Mouse (Mus musculus): ENCODE data around the gene Dars2. TPM values are rescaled to one million over a fixed set of nuclear protein-coding genes. Genes with fewer than 3 reads are reported as not detected.

Gene Dars2
- total and polyA plus RNA-seq, 3 experiments: 53.1 to 83.6 TPM; not detected in 1

- peaks cover 43% of the 10 kb centered on the region for H3K79me2 ChIP-seq (ENCODE audit: control insufficient read depth, insufficient read depth, low read length, poor library complexity)
- H3K4me3 ChIP-seq (ENCODE audit: control insufficient read depth in 1 of 2, insufficient read depth in 1 of 2, low read depth in 2 of 2, low read length in 2 of 2): peak overlapping the region; percentile 80 to 98
- H3K9me3 ChIP-seq (replicated peaks; ENCODE audit: insufficient read depth, low read length): no peaks in the 10 kb centered on the region
- no peak for DNase-seq (ENCODE audit: low read depth, low spot score)
- H3K36me3 ChIP-seq (ENCODE audit: control insufficient read depth in 1 of 2, insufficient read depth in 2 of 2, low read length in 2 of 2): peaks cover 0 to 22% of the 10 kb centered on the region in 2 experiments; a peak in 3 of 4 replicates
- TF ChIP-seq TBP (IDR thresholded peaks at IDR 0.05; ENCODE audit: low read depth, low read length) (no peak), SIN3A (IDR thresholded peaks at IDR 0.05; ENCODE audit: low read length) (peak; percentile 14; the same call in 1 of the 2 replicates), POLR2AphosphoS2 (IDR thresholded peaks at IDR 0.05; ENCODE audit: low read length) (no peak)
- H3K9ac ChIP-seq (ENCODE audit: control insufficient read depth, low read depth, low read length, poor library complexity, severe bottlenecking): peak overlapping the region; percentile 96
- peak overlapping the region; percentile 82 for H3K27ac ChIP-seq (ENCODE audit: control insufficient read depth, low read depth, low read length)
- peaks cover 0 to 11% of the 10 kb centered on the region in 2 experiments; a peak in 2 of 4 replicates for H3K4me1 ChIP-seq (ENCODE audit: control insufficient read depth in 1 of 2, insufficient read depth in 2 of 2, low read length in 2 of 2)
- no peaks in the 10 kb centered on the region for H3K27me3 ChIP-seq (ENCODE audit: control insufficient read depth in 1 of 2, insufficient read depth in 2 of 2, low read length in 2 of 2)
Measured at GRCm38 (mm10) chr1:161071272-161071620, 788 bp upstream of the Dars2 start.

- no peaks in the 10 kb centered on the region for H3K9me3 ChIP-seq (replicated peaks; ENCODE audit: insufficient read depth, low read length)
Measured at GRCm38 (mm10) chr1:161063351-161063750, 7.1 kb downstream of the Dars2 start.

GRCm38 (mm10) chr1:161057164-161057563, 13.3 kb downstream of the Dars2 start:
- Histone ChIP-seq H3K79me2 (ENCODE audit: control insufficient read depth, insufficient read depth, low read length, poor library complexity) (no peaks in the 10 kb centered on the region), H3K27me3 (ENCODE audit: control insufficient read depth in 1 of 2, insufficient read depth in 2 of 2, low read length in 2 of 2) (no peaks in the 10 kb centered on the region), H3K27ac (ENCODE audit: control insufficient read depth, low read depth, low read length) (no peak overlapping the region), H3K4me1 (ENCODE audit: control insufficient read depth in 1 of 2, insufficient read depth in 2 of 2, low read length in 2 of 2) (peaks cover 0 to 2% of the 10 kb centered on the region in 2 experiments; a peak in 2 of 4 replicates), H3K4me3 (ENCODE audit: control insufficient read depth in 1 of 2, insufficient read depth in 1 of 2, low read depth in 2 of 2, low read length in 2 of 2) (no peak overlapping the region), H3K9me3 (replicated peaks; ENCODE audit: insufficient read depth, low read length) (no peaks in the 10 kb centered on the region), H3K36me3 (ENCODE audit: control insufficient read depth in 1 of 2, insufficient read depth in 2 of 2, low read length in 2 of 2) (peaks cover 5% of the 10 kb centered on the region in 2 experiments), H3K9ac (ENCODE audit: control insufficient read depth, low read depth, low read length, poor library complexity, severe bottlenecking) (no peak overlapping the region)
- no peak for TF ChIP-seq MAX (IDR thresholded peaks at IDR 0.05; ENCODE audit: low read length)
- TF ChIP-seq GATA1 (IDR thresholded peaks at IDR 0.05; ENCODE audit: low read depth, low read length): peak; percentile 74
- peak; percentile 91 for TF ChIP-seq ZNF384 (IDR thresholded peaks at IDR 0.05; ENCODE audit: low read depth, low read length)
- DNase-seq (ENCODE audit: low read depth, low spot score): peak; percentile 39

More at GRCm38 (mm10) chr1:161063351-161063750, 7.1 kb downstream of the Dars2 start:
- Histone ChIP-seq H3K4me3 (ENCODE audit: control insufficient read depth in 1 of 2, insufficient read depth in 1 of 2, low read depth in 2 of 2, low read length in 2 of 2) (no peak overlapping the region), H3K9ac (ENCODE audit: control insufficient read depth, low read depth, low read length, poor library complexity, severe bottlenecking) (no peak overlapping the region), H3K27ac (ENCODE audit: control insufficient read depth, low read depth, low read length) (no peak overlapping the region), H3K79me2 (ENCODE audit: control insufficient read depth, insufficient read depth, low read length, poor library complexity) (no peaks in the 10 kb centered on the region), H3K36me3 (ENCODE audit: control insufficient read depth in 1 of 2, insufficient read depth in 2 of 2, low read length in 2 of 2) (peaks cover under 1 to 1% of the 10 kb centered on the region in 2 experiments; a peak in 3 of 4 replicates), H3K27me3 (ENCODE audit: control insufficient read depth in 1 of 2, insufficient read depth in 2 of 2, low read length in 2 of 2) (no peaks in the 10 kb centered on the region), H3K4me1 (ENCODE audit: control insufficient read depth in 1 of 2, insufficient read depth in 2 of 2, low read length in 2 of 2) (no peaks in the 10 kb centered on the region)
- DNase-seq (ENCODE audit: low read depth, low spot score): no peak
- TF ChIP-seq POLR2AphosphoS2 (IDR thresholded peaks at IDR 0.05; ENCODE audit: low read length) (no peak), SIN3A (IDR thresholded peaks at IDR 0.05; ENCODE audit: low read length) (no peak), JUND (IDR thresholded peaks at IDR 0.05; ENCODE audit: low read depth, low read length) (no peak)

- H3K4me3 ChIP-seq (ENCODE audit: control insufficient read depth in 1 of 2, insufficient read depth in 1 of 2, low read depth in 2 of 2, low read length in 2 of 2): no peak overlapping the region
- no peaks in the 10 kb centered on the region for H3K79me2 ChIP-seq (ENCODE audit: control insufficient read depth, insufficient read depth, low read length, poor library complexity)
- peaks cover 0 to 5% of the 10 kb centered on the region in 2 experiments; a peak in 2 of 4 replicates for H3K36me3 ChIP-seq (ENCODE audit: control insufficient read depth in 1 of 2, insufficient read depth in 2 of 2, low read length in 2 of 2)
- no peak overlapping the region for H3K27ac ChIP-seq (ENCODE audit: control insufficient read depth, low read depth, low read length)
- DNase-seq (ENCODE audit: low read depth, low spot score): no peak
- 0 out of 4 replicates have a peak, but pooled peaks cover 0 to 2% of the 10 kb centered on the region in 2 experiments for H3K4me1 ChIP-seq (ENCODE audit: control insufficient read depth in 1 of 2, insufficient read depth in 2 of 2, low read length in 2 of 2)
- no peak for TF ChIP-seq TCF12 (IDR thresholded peaks at IDR 0.05; ENCODE audit: low read depth, low read length)
- H3K9ac ChIP-seq (ENCODE audit: control insufficient read depth, low read depth, low read length, poor library complexity, severe bottlenecking): no peak overlapping the region
- no peaks in the 10 kb centered on the region for H3K9me3 ChIP-seq (replicated peaks; ENCODE audit: insufficient read depth, low read length)
- no peaks in the 10 kb centered on the region for H3K27me3 ChIP-seq (ENCODE audit: control insufficient read depth in 1 of 2, insufficient read depth in 2 of 2, low read length in 2 of 2)
Measured at GRCm38 (mm10) chr1:161046972-161047371, 23.5 kb downstream of the Dars2 start.
